Mouse (Mus musculus) cortical plate, adult 2 months (tissue): ENCODE measurements around the gene Mapk3.

ENCODE experiments used
- CTCF ChIP-seq: fragments of 200-500 bp; IDR thresholded peaks from 2 replicates; pipeline ENCODE4 v1.5.1; 2011; ENCODE audit warnings: mild to moderate bottlenecking, control low read depth, low read length; ENCODE audit not compliant: insufficient read depth; ENCODE audit errors: extremely low read depth
- POLR2A ChIP-seq: fragments of 200-500 bp; IDR thresholded peaks from 2 replicates; pipeline ENCODE4 v1.6.1; 2011; ENCODE audit warnings: mild to moderate bottlenecking, low read length, control low read depth; ENCODE audit not compliant: insufficient read depth; ENCODE audit errors: extremely low read depth

- TF ChIP-seq CTCF, result no peak
- peak; percentile 41; the same call in 1 of the 2 replicates for TF ChIP-seq POLR2A
Observed at GRCm38 (mm10) chr7:126800269-126801056, 41.1 kb downstream of the Mapk3 start.
